Mouse (Mus musculus): ENCODE results near the gene 2310050C09Rik. TPM values are rescaled to one million over a fixed set of nuclear protein-coding genes. Genes with fewer than 3 reads are reported as not detected.

Gene 2310050C09Rik
- polyA plus RNA-seq, 1 experiment from 2014 or later: not detected

DNA sequence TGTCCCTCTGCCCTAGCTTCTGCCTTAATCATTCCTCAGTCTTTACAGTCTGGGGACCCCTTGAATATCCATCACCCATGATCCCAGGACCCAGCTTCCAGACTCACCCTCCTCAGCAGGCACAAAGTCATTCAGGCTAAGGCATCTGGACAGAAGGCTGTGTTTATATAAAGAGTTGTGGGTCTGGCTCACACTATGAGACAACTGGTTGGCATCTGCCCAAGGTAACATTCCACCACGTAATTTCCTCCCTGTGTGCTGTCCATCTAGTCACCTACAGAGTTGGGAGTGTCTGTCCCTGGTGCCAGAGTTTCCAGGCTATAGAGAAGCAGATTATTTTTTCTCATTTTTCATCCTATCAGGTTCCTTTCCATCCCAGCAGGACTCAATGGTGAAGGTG lies 42.9 kb downstream of the 2310050C09Rik start, which contains the start of gene Kprp:
Gene Kprp, minus strand, starts transcription at position 140 of the 400 bp plus-strand sequence.
- no peaks in the 10 kb centered on the region for H3K9me3 ChIP-seq (ENCODE audit: control insufficient read depth, low read length)
- H3K36me3 ChIP-seq (ENCODE audit: control insufficient read depth, insufficient read depth, low read length): no peaks in the 10 kb centered on the region
- H3K4me1 ChIP-seq (ENCODE audit: control insufficient read depth, insufficient read depth, low read length): no peaks in the 10 kb centered on the region
- H3K4me3 ChIP-seq (ENCODE audit: low read depth, low read length): no peak within 1 kb of the TSS
- H3K27ac ChIP-seq (ENCODE audit: low read depth, low read length): no peak within 1 kb of the TSS
- ATAC-seq (ENCODE audit: insufficient read depth, low FRiP score, low TSS enrichment) (no peak), DNase-seq (ENCODE audit: low spot score) (no peak)
- no peak within 1 kb of the TSS for H3K4me2 ChIP-seq (ENCODE audit: low read depth)
- H3K27me3 ChIP-seq (ENCODE audit: control insufficient read depth, insufficient read depth, low read length): no peaks in the 10 kb centered on the region
- no peak within 1 kb of the TSS for H3K9ac ChIP-seq (ENCODE audit: low read length)
- 58% methylated on average over 1 of the region's 1 CpGs for WGBS

DNA sequence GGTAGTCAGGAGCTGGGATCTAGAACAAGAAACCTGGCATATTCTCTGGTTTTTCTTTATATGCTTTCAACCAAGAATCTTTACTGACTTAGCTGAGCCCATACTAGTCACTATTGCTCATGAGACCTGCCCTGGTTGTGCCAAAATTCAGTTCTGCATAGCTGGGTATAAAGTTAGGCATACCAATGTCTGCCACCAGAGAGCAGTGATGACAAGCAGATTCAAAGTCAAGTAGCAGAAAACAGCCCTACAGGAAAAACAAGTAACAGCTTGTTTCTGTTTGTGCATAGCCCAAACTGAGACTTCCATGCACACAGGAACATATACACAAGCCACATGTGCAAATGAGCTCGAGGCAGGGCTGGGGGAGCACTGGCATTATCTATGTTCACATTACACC lies 44.2 kb downstream of the 2310050C09Rik start:
- Histone ChIP-seq H3K4me1 (ENCODE audit: control insufficient read depth, insufficient read depth, low read length) (no peaks in the 10 kb centered on the region), H3K36me3 (ENCODE audit: control insufficient read depth, insufficient read depth, low read length) (no peaks in the 10 kb centered on the region), H3K4me3 (ENCODE audit: low read depth, low read length) (no peak overlapping the region), H3K27me3 (ENCODE audit: control insufficient read depth, insufficient read depth, low read length) (no peaks in the 10 kb centered on the region), H3K27ac (ENCODE audit: low read depth, low read length) (no peak overlapping the region), H3K9ac (ENCODE audit: low read length) (no peak overlapping the region), H3K9me3 (ENCODE audit: control insufficient read depth, low read length) (no peaks in the 10 kb centered on the region), H3K4me2 (ENCODE audit: low read depth) (no peak overlapping the region)
- 36% methylated on average over 1 of the region's 1 CpGs for WGBS
- no peak for ATAC-seq (ENCODE audit: insufficient read depth, low FRiP score, low TSS enrichment)
- no peak for DNase-seq (ENCODE audit: low spot score)

Other genes starting within 250 kb of the 2310050C09Rik start
- not detected in 2 replicates for gene Lce6a, start 248.6 kb downstream of the 2310050C09Rik start, polyA plus RNA-seq (2014; fragmentation: Nextera tagmentation; extraction: Ambion mirVana)
- gene Lce1a1, start 221.9 kb downstream of the 2310050C09Rik start, polyA plus RNA-seq (2014; fragmentation: Nextera tagmentation; extraction: Ambion mirVana): not detected in 2 replicates
- gene Lce1b, start 213.3 kb downstream of the 2310050C09Rik start, polyA plus RNA-seq (2014; fragmentation: Nextera tagmentation; extraction: Ambion mirVana): not detected in 2 replicates
- gene Lce1a2, start 199.9 kb downstream of the 2310050C09Rik start, polyA plus RNA-seq (2014; fragmentation: Nextera tagmentation; extraction: Ambion mirVana): not detected in 2 replicates
- gene Lce1c, start 191.0 kb downstream of the 2310050C09Rik start, polyA plus RNA-seq (2014; fragmentation: Nextera tagmentation; extraction: Ambion mirVana): not detected in 2 replicates
- gene Lce1d, start 183.0 kb downstream of the 2310050C09Rik start, polyA plus RNA-seq (2014; fragmentation: Nextera tagmentation; extraction: Ambion mirVana): not detected in 2 replicates
- not detected in 2 replicates for gene Lce1e, start 161.1 kb downstream of the 2310050C09Rik start, polyA plus RNA-seq (2014; fragmentation: Nextera tagmentation; extraction: Ambion mirVana)
- not detected in 2 replicates for gene Lce1f, start 149.9 kb downstream of the 2310050C09Rik start, polyA plus RNA-seq (2014; fragmentation: Nextera tagmentation; extraction: Ambion mirVana)
- not detected in 2 replicates for gene Gm38119, start 131.1 kb downstream of the 2310050C09Rik start, polyA plus RNA-seq (2014; fragmentation: Nextera tagmentation; extraction: Ambion mirVana)
- gene Lce1g, start 117.9 kb downstream of the 2310050C09Rik start, polyA plus RNA-seq (2014; fragmentation: Nextera tagmentation; extraction: Ambion mirVana): not detected in 2 replicates
- gene Lce1h, start 105.2 kb downstream of the 2310050C09Rik start, polyA plus RNA-seq (2014; fragmentation: Nextera tagmentation; extraction: Ambion mirVana): not detected in 2 replicates
- gene Lce1i, start 91.3 kb downstream of the 2310050C09Rik start, polyA plus RNA-seq (2014; fragmentation: Nextera tagmentation; extraction: Ambion mirVana): not detected in 2 replicates
- gene Lce1j, start 79.7 kb downstream of the 2310050C09Rik start, polyA plus RNA-seq (2014; fragmentation: Nextera tagmentation; extraction: Ambion mirVana): not detected in 2 replicates
- gene Lce1k, start 62.3 kb downstream of the 2310050C09Rik start, polyA plus RNA-seq (2014; fragmentation: Nextera tagmentation; extraction: Ambion mirVana): not detected in 2 replicates
- gene Kprp, start 43.0 kb downstream of the 2310050C09Rik start, polyA plus RNA-seq (2014; fragmentation: Nextera tagmentation; extraction: Ambion mirVana): not detected in 2 replicates
- gene Lce1l, start 18.9 kb downstream of the 2310050C09Rik start, polyA plus RNA-seq (2014; fragmentation: Nextera tagmentation; extraction: Ambion mirVana): not detected in 2 replicates
- not detected in 2 replicates for gene Lce3a, start 56.0 kb upstream of the 2310050C09Rik start, polyA plus RNA-seq (2014; fragmentation: Nextera tagmentation; extraction: Ambion mirVana)
- not detected in 2 replicates for gene Lce3b, start 62.8 kb upstream of the 2310050C09Rik start, polyA plus RNA-seq (2014; fragmentation: Nextera tagmentation; extraction: Ambion mirVana)
- gene Lce3c, start 74.3 kb upstream of the 2310050C09Rik start, polyA plus RNA-seq (2014; fragmentation: Nextera tagmentation; extraction: Ambion mirVana): not detected in 2 replicates
- gene Lce3d, start 87.2 kb upstream of the 2310050C09Rik start, polyA plus RNA-seq (2014; fragmentation: Nextera tagmentation; extraction: Ambion mirVana): not detected in 2 replicates
- gene Lce3e, start 96.8 kb upstream of the 2310050C09Rik start, polyA plus RNA-seq (2014; fragmentation: Nextera tagmentation; extraction: Ambion mirVana): not detected in 2 replicates
- not detected in 2 replicates for gene Lce3f, start 122.0 kb upstream of the 2310050C09Rik start, polyA plus RNA-seq (2014; fragmentation: Nextera tagmentation; extraction: Ambion mirVana)
- 0.68 TPM in 1 of 2 replicates, not detected in the other for gene Crct1, start 145.5 kb upstream of the 2310050C09Rik start, polyA plus RNA-seq (2014; fragmentation: Nextera tagmentation; extraction: Ambion mirVana)
- not detected in 2 replicates for gene Lce1m, start 148.8 kb upstream of the 2310050C09Rik start, polyA plus RNA-seq (2014; fragmentation: Nextera tagmentation; extraction: Ambion mirVana)
- gene Gm4858, start 198.6 kb upstream of the 2310050C09Rik start, polyA plus RNA-seq (2014; fragmentation: Nextera tagmentation; extraction: Ambion mirVana): not detected in 2 replicates

Data from neural tube, embryonic 11.5 days (tissue).